Mouse (Mus musculus): ENCODE results near the gene Pmepa1.
A peak's percentile ranks its signal among the peaks of the same experiment; 100 is the strongest.

Gene Pmepa1

DNA sequence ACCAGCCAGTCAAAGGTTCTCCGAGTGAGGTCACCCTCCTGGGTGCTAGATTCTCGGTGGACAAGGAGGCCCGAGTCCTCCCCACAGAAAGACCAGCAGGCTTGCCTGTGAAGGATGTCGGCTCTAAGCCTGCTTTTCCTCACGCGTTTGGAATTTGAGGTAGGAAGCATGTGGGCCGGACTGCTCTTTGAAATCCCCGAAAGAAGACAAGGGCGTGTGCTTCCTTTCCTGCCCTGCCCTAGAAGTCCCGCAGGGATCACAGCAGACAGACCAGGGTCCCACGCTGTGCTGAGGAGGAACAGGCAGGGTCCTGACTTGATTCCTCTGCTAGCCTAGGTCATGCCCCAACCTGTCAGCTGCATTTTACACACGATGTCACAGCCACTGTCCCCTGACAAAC is 28.7 kb upstream of the Pmepa1 start:
- peak overlapping the region; percentile 17 for H3K4me3 ChIP-seq (replicated peaks; ENCODE audit: low read length)
- H3K9me3 ChIP-seq (ENCODE audit: low read length) = no peaks in the 10 kb centered on the region
- H3K4me1 ChIP-seq (replicated peaks; ENCODE audit: low read depth, low read length) = peaks cover 84% of the 10 kb centered on the region
- no peak for TF ChIP-seq POU5F1 (IDR thresholded peaks at IDR 0.05; ENCODE audit: borderline replicate concordance, low read length)
- no peak for TF ChIP-seq CTCF (conservative IDR thresholded peaks at IDR 0.05; ENCODE audit: low read length)
- no peak for TF ChIP-seq NANOG (IDR thresholded peaks at IDR 0.05; ENCODE audit: borderline replicate concordance, low read length)
- H3K36me3 ChIP-seq (ENCODE audit: insufficient read depth, low read length) = no peaks in the 10 kb centered on the region
- peaks cover 11% of the 10 kb centered on the region for H3K27me3 ChIP-seq (ENCODE audit: insufficient read depth, low read length)

DNA sequence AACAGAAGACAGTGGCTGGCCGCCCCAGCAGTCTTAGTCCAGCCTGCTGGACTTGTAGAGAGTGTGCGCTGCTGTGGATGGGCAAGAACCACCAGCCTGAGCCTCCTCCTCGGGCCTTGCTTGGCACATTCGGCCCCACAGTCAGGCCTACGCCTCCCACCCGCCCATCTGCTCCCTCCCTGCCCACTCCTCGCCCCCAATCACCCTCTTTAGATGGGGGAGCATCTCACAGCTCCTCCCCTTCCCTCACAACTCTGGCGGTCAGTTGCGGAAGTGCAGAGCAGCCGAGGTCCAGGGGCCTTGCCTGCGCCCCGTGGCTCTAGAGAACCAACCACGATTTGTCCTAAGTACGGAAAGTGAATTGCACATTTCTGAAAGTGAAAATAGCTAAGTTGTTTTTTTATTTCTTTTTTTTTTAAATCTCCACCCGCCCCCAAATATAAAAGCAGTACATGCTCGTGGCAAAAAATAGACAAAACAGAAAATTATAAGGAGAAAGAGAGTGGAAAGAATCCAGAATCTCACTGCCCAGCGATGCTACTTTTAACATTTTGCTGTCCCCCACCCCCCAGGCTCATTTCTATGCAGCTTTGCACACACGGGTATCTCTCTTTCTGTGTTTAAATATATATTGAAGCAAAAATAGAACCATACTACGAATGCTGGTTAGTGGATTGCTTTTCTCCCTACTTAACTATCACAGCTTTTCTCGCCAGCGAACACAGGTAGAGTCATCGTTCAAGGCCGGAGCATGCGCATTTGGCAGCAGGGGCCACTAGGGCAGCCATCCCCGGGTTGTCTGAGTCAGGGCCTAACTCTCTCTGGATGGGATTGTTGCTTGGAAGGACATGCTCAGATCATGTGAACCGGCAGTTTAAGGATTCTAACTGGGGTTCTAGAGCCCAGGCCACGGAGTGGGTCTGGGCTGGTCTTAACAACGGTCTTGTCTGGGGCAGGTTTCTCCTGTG is 24.6 kb upstream of the Pmepa1 start:
- Histone ChIP-seq H3K4me1 (replicated peaks; ENCODE audit: low read depth, low read length) (peaks cover 64% of the 10 kb centered on the region), H3K4me3 (replicated peaks; ENCODE audit: low read length) (0 out of 2 replicates have a peak overlapping the region, but pooled peaks have one; percentile 26), H3K36me3 (ENCODE audit: insufficient read depth, low read length) (no peaks in the 10 kb centered on the region), H3K9me3 (ENCODE audit: low read length) (no peaks in the 10 kb centered on the region), H3K27me3 (ENCODE audit: insufficient read depth, low read length) (peaks cover 9% of the 10 kb centered on the region)
- TF ChIP-seq CTCF (conservative IDR thresholded peaks at IDR 0.05; ENCODE audit: low read length) (peak; percentile 56), NANOG (IDR thresholded peaks at IDR 0.05; ENCODE audit: borderline replicate concordance, low read length) (no peak), POU5F1 (IDR thresholded peaks at IDR 0.05; ENCODE audit: borderline replicate concordance, low read length) (no peak)

DNA sequence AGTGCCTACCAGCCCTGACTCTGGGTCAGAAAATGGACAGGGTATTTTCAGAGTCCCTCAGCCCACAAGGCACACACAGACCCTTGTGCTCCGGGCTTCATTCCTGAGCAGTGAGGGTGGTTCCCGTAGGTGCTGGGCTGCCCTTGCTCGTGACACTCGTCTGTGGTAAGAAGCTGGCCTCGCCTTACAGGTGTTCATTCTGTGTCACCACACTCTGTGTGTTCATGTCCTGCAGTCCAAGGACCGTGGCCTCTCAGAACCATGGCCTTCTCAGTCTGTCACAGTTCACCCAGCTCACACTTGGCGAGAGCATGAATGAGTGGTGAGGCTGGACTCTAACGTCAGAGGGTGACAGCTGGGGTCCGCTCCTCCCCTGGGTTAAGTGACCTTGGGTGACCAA is 20.1 kb upstream of the Pmepa1 start:
- TF ChIP-seq NANOG (IDR thresholded peaks at IDR 0.05; ENCODE audit: borderline replicate concordance, low read length) (no peak), POU5F1 (IDR thresholded peaks at IDR 0.05; ENCODE audit: borderline replicate concordance, low read length) (no peak), CTCF (conservative IDR thresholded peaks at IDR 0.05; ENCODE audit: low read length) (no peak)
- peaks cover 6% of the 10 kb centered on the region; the same call in 1 of the 2 replicates for H3K9me3 ChIP-seq (ENCODE audit: low read length)

DNA sequence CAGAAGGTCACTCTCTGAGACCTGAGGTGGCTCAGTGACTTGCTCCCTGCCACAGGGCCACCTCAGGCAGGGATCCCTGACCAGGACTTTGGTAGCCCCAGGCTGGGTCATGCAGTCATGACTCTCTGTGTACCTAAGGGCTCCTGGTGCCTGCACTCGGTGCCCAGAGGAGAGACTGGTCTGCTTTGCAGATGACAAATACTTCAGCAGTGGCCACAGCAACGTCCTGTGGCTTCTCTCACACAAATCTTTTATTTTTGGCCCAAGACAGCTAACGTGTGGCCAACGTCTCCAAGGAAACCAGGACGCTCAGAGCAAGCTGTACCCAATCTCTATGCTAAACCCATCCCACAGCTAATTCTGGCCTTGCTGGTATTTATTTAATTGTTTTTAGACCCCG is 16.7 kb upstream of the Pmepa1 start:
- Histone ChIP-seq H3K9me3 (ENCODE audit: low read length) (peaks cover 6% of the 10 kb centered on the region; the same call in 1 of the 2 replicates), H3K4me3 (replicated peaks; ENCODE audit: low read length) (0 out of 2 replicates have a peak overlapping the region, but pooled peaks have one; percentile 89)
- no peak for TF ChIP-seq POU5F1 (IDR thresholded peaks at IDR 0.05; ENCODE audit: borderline replicate concordance, low read length)
- no peak for TF ChIP-seq CTCF (conservative IDR thresholded peaks at IDR 0.05; ENCODE audit: low read length)
- no peak for TF ChIP-seq NANOG (IDR thresholded peaks at IDR 0.05; ENCODE audit: borderline replicate concordance, low read length)

More for the DNA sequence above, 20.1 kb upstream of the Pmepa1 start:
- no peak overlapping the region for H3K4me3 ChIP-seq (replicated peaks; ENCODE audit: low read length)
- H3K27me3 ChIP-seq (ENCODE audit: insufficient read depth, low read length) = peaks cover 6% of the 10 kb centered on the region; the same call in 1 of the 2 replicates
- peaks cover 27% of the 10 kb centered on the region for H3K36me3 ChIP-seq (ENCODE audit: insufficient read depth, low read length)
- peaks cover 39% of the 10 kb centered on the region for H3K4me1 ChIP-seq (replicated peaks; ENCODE audit: low read depth, low read length)

DNA sequence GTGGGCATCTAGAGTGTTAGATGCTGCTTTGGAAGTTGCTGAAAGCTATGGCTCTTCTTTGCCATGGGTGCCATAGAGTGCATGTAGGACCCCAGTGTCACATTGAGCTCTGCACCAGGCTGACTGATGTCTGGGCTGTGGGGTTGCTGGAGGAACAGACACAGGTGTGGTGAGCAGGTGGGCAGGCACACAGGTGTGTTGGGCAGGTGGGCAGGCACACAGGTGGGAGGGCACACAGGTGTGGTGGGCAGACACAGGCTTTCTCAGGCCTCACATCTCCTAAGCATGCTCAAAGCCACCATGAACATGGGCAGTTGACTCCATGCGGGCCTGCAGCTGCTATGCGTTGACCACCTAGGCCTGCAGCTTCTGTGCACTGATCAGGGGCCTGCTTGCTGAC is 16.2 kb upstream of the Pmepa1 start:
- Histone ChIP-seq H3K27me3 (ENCODE audit: insufficient read depth, low read length) (no peaks in the 10 kb centered on the region), H3K4me3 (replicated peaks; ENCODE audit: low read length) (peak overlapping the region; percentile 89; the same call in 1 of the 2 replicates), H3K4me1 (replicated peaks; ENCODE audit: low read depth, low read length) (peaks cover 53% of the 10 kb centered on the region), H3K36me3 (ENCODE audit: insufficient read depth, low read length) (peaks cover 54% of the 10 kb centered on the region), H3K9me3 (ENCODE audit: low read length) (peaks cover 6% of the 10 kb centered on the region; the same call in 1 of the 2 replicates)
- TF ChIP-seq CTCF (conservative IDR thresholded peaks at IDR 0.05; ENCODE audit: low read length) = no peak
- TF ChIP-seq NANOG (IDR thresholded peaks at IDR 0.05; ENCODE audit: borderline replicate concordance, low read length) = no peak
- TF ChIP-seq POU5F1 (IDR thresholded peaks at IDR 0.05; ENCODE audit: borderline replicate concordance, low read length) = no peak

More for the DNA sequence above, 16.7 kb upstream of the Pmepa1 start:
- Histone ChIP-seq H3K36me3 (ENCODE audit: insufficient read depth, low read length) (peaks cover 51% of the 10 kb centered on the region), H3K4me1 (replicated peaks; ENCODE audit: low read depth, low read length) (peaks cover 51% of the 10 kb centered on the region), H3K27me3 (ENCODE audit: insufficient read depth, low read length) (no peaks in the 10 kb centered on the region)

DNA sequence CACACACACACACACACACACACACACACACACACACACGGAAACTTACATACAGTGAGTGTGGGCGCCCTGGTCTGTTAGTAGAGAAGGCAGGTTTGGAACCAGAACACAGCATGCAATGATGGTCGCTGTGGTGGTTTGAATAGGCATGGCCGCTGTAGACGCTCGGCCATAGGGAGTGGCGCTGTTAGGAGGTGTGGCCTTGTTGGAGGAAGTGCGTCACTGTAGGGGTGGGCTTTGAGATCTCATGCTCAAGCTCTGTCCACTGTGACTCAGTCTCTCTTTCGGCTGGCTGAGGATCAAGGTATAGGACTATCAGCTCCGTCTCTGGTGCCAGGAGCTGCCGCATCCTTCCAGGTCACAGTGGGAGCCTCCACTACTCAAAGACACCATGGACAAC is 14.6 kb upstream of the Pmepa1 start:
- TF ChIP-seq NANOG (IDR thresholded peaks at IDR 0.05; ENCODE audit: borderline replicate concordance, low read length) (no peak), CTCF (conservative IDR thresholded peaks at IDR 0.05; ENCODE audit: low read length) (no peak)
- peaks cover 6% of the 10 kb centered on the region; the same call in 1 of the 2 replicates for H3K9me3 ChIP-seq (ENCODE audit: low read length)
- H3K4me3 ChIP-seq (replicated peaks; ENCODE audit: low read length) = peak overlapping the region; percentile 89
- peaks cover 66% of the 10 kb centered on the region for H3K4me1 ChIP-seq (replicated peaks; ENCODE audit: low read depth, low read length)
- peaks cover 65% of the 10 kb centered on the region for H3K36me3 ChIP-seq (ENCODE audit: insufficient read depth, low read length)
- H3K27me3 ChIP-seq (ENCODE audit: insufficient read depth, low read length) = no peaks in the 10 kb centered on the region

DNA sequence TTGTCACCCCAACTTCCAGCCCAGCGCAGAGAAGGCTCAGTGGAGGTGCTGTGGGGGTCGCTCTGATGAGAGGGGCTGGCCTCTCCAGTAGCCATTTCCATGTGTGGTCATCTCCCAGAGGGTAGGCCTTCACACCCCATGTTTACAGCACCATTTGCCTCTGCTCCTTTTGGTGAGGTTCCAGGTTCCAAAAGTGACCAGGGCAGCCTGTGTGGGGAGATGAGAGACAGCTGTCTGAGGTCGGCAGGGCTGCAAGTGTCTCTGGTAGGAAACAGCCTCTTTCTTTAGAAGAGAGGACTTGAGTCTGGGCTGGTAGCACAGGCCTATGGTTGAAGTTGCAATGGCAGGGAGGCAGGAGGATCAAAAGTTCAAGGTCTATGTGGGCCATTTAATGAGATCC is 13.6 kb upstream of the Pmepa1 start:
- Histone ChIP-seq H3K27me3 (ENCODE audit: insufficient read depth, low read length) (no peaks in the 10 kb centered on the region), H3K4me1 (replicated peaks; ENCODE audit: low read depth, low read length) (peaks cover 76% of the 10 kb centered on the region), H3K36me3 (ENCODE audit: insufficient read depth, low read length) (peaks cover 56% of the 10 kb centered on the region), H3K4me3 (replicated peaks; ENCODE audit: low read length) (peak overlapping the region; percentile 89), H3K9me3 (ENCODE audit: low read length) (peaks cover 3% of the 10 kb centered on the region; the same call in 1 of the 2 replicates)
- TF ChIP-seq POU5F1 (IDR thresholded peaks at IDR 0.05; ENCODE audit: borderline replicate concordance, low read length) (no peak), NANOG (IDR thresholded peaks at IDR 0.05; ENCODE audit: borderline replicate concordance, low read length) (no peak), CTCF (conservative IDR thresholded peaks at IDR 0.05; ENCODE audit: low read length) (no peak)

DNA sequence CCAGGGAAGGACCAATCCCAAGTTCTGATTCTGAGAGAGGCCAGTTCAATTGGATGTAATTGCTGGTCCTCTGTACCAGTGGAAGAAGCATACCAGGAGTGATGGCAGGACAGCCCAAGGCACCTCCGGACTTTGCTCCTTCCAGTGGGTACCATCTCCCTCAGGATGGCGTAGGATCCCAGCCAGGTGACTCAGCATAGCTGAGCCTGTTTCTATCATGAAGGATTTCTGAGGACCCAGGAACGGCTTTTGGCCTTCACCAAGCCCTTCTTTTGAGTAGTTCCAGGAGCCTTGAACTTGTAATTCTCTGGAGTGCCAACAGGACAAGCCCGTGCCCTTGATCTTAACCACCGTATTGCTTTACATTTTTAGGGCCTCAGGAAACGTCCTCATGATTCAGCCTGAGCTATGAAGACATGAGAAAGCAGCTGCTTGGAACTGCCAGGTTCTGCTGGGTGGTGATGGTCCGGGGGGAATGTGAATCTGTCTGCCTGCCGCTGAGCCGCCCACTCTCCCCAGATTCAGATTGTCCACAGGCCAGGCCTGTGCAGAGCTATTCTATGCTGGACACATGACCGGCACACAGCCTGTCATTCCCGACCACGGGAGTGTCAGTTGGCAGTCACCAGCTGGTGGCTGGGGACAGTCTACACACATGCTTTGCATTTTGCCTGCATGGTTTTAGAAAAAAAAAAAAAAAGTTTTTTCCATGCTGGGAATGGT is 9.6 kb upstream of the Pmepa1 start:
- H3K4me3 ChIP-seq (replicated peaks; ENCODE audit: low read length) = no peak overlapping the region
- H3K9me3 ChIP-seq (ENCODE audit: low read length) = no peaks in the 10 kb centered on the region
- no peak for TF ChIP-seq NANOG (IDR thresholded peaks at IDR 0.05; ENCODE audit: borderline replicate concordance, low read length)
- TF ChIP-seq POU5F1 (IDR thresholded peaks at IDR 0.05; ENCODE audit: borderline replicate concordance, low read length) = no peak
- TF ChIP-seq CTCF (conservative IDR thresholded peaks at IDR 0.05; ENCODE audit: low read length) = no peak
- no peaks in the 10 kb centered on the region for H3K27me3 ChIP-seq (ENCODE audit: insufficient read depth, low read length)
- peaks cover 46% of the 10 kb centered on the region for H3K36me3 ChIP-seq (ENCODE audit: insufficient read depth, low read length)
- H3K4me1 ChIP-seq (replicated peaks; ENCODE audit: low read depth, low read length) = peaks cover 93% of the 10 kb centered on the region

Measured in E14TG2a.4 (cell line).